Mouse (Mus musculus) heart, postnatal 0 days (tissue): Measurements from ENCODE around the gene Hoxa1.

Experiments
- CTCF ChIP-seq: IDR thresholded peaks from 2 replicates; pipeline ENCODE4 v1.5.1; 2016; ENCODE audit warnings: antibody characterized with exemption, control low read depth, low read depth
- EP300 ChIP-seq: IDR thresholded peaks from 2 replicates; pipeline ENCODE4 v1.6.1; 2016; ENCODE audit warnings: antibody characterized with exemption, low read depth

- TF ChIP-seq EP300 (no peak), CTCF (no peak)
Observed at GRCm38 (mm10) chr6:52156551-52157200, 1.4 kb downstream of the Hoxa1 start.
